Mouse (Mus musculus) G1E (cell line): ENCODE measurements around the gene Ppp1r14b. TPM values are rescaled to one million over a fixed set of nuclear protein-coding genes. Genes with fewer than 3 reads are reported as not detected.
A peak's percentile ranks its signal among the peaks of the same experiment; 100 is the strongest.

Source experiments
- ATAC-seq: 2 replicates; pipeline ENCODE4 v1.8.0; 2016; ENCODE audit warnings: mild to moderate bottlenecking; ENCODE audit not compliant: insufficient number of reproducible peaks, poor library complexity, low FRiP score, severe bottlenecking; ENCODE audit errors: extremely low read depth
- DNase-seq: peaks from one replicate; pipeline ENCODE4 v3.0.0; 2012; ENCODE audit warnings: low spot score
- H3K27me3 ChIP-seq: 2 replicates; pipeline ENCODE4 v1.6.1; 2012; ENCODE audit warnings: mild to moderate bottlenecking, low read length, inconsistent platforms; ENCODE audit not compliant: insufficient read depth
- H3K36me3 ChIP-seq: replicated peaks from 2 replicates; pipeline ENCODE3; 2012; ENCODE audit warnings: mild to moderate bottlenecking, inconsistent platforms
- H3K4me1 ChIP-seq: 2 replicates; pipeline ENCODE4 v1.6.1; 2012; ENCODE audit warnings: low read depth, low read length, inconsistent platforms, mixed read lengths; ENCODE audit not compliant: insufficient read depth
- H3K4me3 ChIP-seq: 2 replicates; pipeline ENCODE4 v1.5.1; 2012; ENCODE audit warnings: low read depth, mild to moderate bottlenecking, inconsistent platforms, low read length, moderate library complexity, mixed read lengths
- H3K9me3 ChIP-seq: replicated peaks from 2 replicates; pipeline ENCODE4 v1.6.1; 2012; ENCODE audit warnings: inconsistent platforms
- CTCF ChIP-seq: IDR thresholded peaks from 2 replicates; pipeline ENCODE4 v1.5.1; 2012; ENCODE audit warnings: low read depth, low read length, inconsistent platforms, mixed read lengths
- GATA1 ChIP-seq: IDR thresholded peaks from 2 replicates; pipeline ENCODE4 v1.6.1; 2012; ENCODE audit warnings: borderline replicate concordance, low read length, inconsistent platforms, mixed read lengths
- GATA2 ChIP-seq: IDR thresholded peaks from 2 replicates; pipeline ENCODE4 v1.6.1; 2012; ENCODE audit warnings: low read depth, low read length, inconsistent platforms, borderline replicate concordance
- POLR2AphosphoS5 ChIP-seq: IDR thresholded peaks from 2 replicates; pipeline ENCODE4 v1.6.1; 2012; ENCODE audit warnings: low read depth, low read length, inconsistent platforms; ENCODE audit not compliant: insufficient replicate concordance
- TAL1 ChIP-seq: conservative IDR thresholded peaks from 2 replicates; pipeline ENCODE4 v1.6.1; 2012; ENCODE audit warnings: low read depth, low read length, inconsistent platforms, mixed read lengths
- polyA plus RNA-seq: library from polyadenylated mRNA; stranded (reverse); fragments of >175 nt; gene quantifications from 2 replicates; pipeline ENCODE4 v1.2.3, GENCODE M21; 2012
- total RNA-seq, 2 experiments: library from RNA; stranded (forward) in 1 of 2; stranded (reverse) in 1 of 2; fragments of 200-1000 nt in 1 of 2; fragments of >200 nt in 1 of 2; fragmentation: Nextera tagmentation in 1 of 2; gene quantifications; 2 replicates each; pipeline ENCODE4 v1.2.3; 2014 to 2017

Gene Ppp1r14b
- total and polyA plus RNA-seq, 3 experiments = 74.0 to 281 (median 141) TPM

DNA sequence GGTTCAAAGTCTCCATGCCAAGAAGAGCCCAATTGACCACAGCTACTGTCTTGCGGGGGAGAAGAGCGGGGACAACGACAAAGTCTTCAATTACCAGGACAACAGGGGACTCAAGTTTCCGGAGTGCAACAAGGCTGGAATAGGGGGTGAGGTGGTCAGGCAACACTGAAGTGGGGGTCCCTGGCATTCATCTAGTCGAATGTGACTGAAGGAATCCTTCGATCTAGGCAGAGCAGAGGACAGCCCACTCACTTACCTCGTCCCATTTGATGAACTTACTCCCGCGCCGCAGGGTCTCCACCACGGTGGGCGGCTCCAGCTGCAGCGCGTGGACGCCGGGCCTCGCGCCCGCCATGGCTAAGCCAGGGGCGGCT, 5.5 kb upstream of the Ppp1r14b start:
- ATAC-seq (no peak), DNase-seq (no peak)
- peaks cover 85% of the 10 kb centered on the region for H3K4me1 ChIP-seq
- H3K27me3 ChIP-seq = no peaks in the 10 kb centered on the region
- no peaks in the 10 kb centered on the region for H3K9me3 ChIP-seq
- peaks cover 31% of the 10 kb centered on the region for H3K36me3 ChIP-seq
- no peak for TF ChIP-seq POLR2AphosphoS5
- no peak for TF ChIP-seq GATA1
- TF ChIP-seq TAL1 = no peak
- TF ChIP-seq CTCF = no peak
- TF ChIP-seq GATA2 = no peak
- peak overlapping the region; percentile 80 for H3K4me3 ChIP-seq

DNA sequence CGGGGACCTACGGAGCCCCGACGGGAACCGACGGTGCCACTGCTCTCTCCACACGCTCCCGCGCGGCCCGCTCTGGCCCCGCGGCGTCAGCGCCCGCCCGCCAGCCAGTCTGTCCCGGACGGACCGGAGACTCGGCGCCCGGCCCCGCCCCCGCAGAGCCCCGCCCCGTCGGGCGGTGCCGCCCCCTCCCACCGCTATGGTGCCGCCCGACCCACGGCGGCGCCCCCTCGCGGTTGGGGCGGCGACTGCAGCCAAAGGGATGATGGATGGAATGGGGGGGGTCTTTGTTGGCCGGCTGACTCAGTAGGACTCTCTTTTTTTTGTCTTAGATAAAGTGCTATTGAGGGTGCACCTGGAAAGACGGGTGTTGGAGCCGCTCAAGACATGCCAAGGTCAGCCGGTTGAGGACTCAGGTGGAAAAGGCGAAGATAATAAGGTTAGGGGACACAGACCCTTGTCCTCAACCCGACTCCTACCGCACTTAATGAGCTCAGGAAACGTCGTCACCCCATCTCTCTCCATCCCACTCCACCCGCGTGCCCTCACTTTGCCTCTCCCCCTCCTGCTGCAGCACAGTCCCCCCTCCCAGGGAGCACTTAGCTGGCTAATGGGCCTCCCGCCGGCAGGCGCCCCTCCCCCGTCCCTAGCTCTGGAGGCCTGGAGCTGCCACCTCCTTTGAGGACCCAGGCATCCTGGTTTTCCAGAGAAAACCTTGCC, 4.9 kb upstream of the Ppp1r14b start:
- peak; percentile 87 for DNase-seq
- Histone ChIP-seq H3K36me3 (peaks cover 25% of the 10 kb centered on the region), H3K4me1 (peaks cover 84% of the 10 kb centered on the region), H3K9me3 (no peaks in the 10 kb centered on the region), H3K27me3 (no peaks in the 10 kb centered on the region), H3K4me3 (peak overlapping the region; percentile 80)
- TF ChIP-seq CTCF (peak; percentile 31), TAL1 (no peak)
- ATAC-seq = no peak

DNA sequence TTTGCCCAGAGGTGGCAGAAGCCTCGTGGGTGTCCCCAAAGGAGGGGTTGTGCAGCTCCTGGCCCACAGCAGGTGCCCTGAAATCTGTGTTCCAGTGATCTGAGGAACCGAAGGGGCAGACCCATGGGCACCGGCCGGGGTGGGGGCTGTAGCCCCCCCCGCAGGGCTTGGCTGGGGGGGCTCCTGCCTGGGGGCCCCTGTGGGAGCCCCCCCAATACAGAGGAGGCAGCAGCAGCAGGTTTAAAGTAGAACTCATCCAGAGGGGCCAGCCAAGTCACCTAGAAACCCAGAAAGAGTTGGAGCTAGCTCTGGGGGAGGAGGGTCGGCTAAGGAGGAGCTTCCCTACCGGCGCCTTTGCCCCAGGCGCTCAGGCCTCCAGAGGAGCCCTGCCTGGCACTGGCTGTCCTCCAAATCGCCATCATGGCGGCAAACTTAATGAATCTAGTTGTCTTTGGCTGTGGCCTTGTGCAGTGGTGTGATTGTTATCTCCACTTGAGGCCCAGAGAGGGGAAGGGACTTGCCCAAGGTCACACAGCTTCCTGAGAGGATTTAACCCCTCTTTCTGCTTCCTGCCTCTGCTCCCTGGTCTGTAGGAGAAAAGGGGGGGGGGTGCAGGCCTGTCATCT, 4.2 kb upstream of the Ppp1r14b start:
- Histone ChIP-seq H3K9me3 (no peaks in the 10 kb centered on the region), H3K4me1 (peaks cover 81% of the 10 kb centered on the region), H3K27me3 (no peaks in the 10 kb centered on the region), H3K36me3 (peaks cover 18% of the 10 kb centered on the region), H3K4me3 (peak overlapping the region; percentile 80; the same call in 1 of the 2 replicates)
- DNase-seq (peak; percentile 28), ATAC-seq (no peak)
- TF ChIP-seq POLR2AphosphoS5 (no peak), GATA2 (no peak), GATA1 (no peak), TAL1 (no peak), CTCF (no peak)

DNA sequence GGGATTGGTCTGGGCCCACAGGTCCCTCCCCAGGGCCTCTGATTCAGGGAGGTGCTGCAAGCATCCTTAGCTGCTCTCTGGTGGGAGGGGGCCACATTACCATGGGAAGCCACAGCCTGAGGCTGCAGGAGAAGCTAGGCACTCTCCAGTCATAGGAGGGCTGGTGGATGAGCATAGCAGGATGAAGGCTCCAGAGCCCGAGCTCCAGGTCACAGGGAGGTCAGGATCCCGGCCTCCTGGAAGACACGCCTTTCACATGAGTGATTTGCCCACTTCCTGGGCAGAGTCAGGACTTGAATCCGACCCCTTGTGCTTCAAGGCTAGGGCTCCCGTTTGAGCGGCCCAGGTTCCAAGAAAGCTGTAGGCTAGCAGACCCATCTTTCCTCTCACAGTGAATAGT, 3.1 kb upstream of the Ppp1r14b start:
- DNase-seq = no peak
- no peak for ATAC-seq

GRCm38 (mm10) chr19:6972247-6972917, 2.4 kb upstream of the Ppp1r14b start:
- Histone ChIP-seq H3K4me3 (no peak overlapping the region), H3K36me3 (peaks cover 18% of the 10 kb centered on the region), H3K27me3 (no peaks in the 10 kb centered on the region), H3K9me3 (no peaks in the 10 kb centered on the region), H3K4me1 (peaks cover 87% of the 10 kb centered on the region)
- no peak for TF ChIP-seq GATA2
- no peak for TF ChIP-seq TAL1
- TF ChIP-seq CTCF = no peak
- TF ChIP-seq POLR2AphosphoS5 = no peak
- no peak for TF ChIP-seq GATA1
- DNase-seq (no peak), ATAC-seq (no peak)

More for the DNA sequence above, 3.1 kb upstream of the Ppp1r14b start:
- Histone ChIP-seq H3K9me3 (no peaks in the 10 kb centered on the region), H3K27me3 (no peaks in the 10 kb centered on the region), H3K36me3 (peaks cover 16% of the 10 kb centered on the region), H3K4me1 (peaks cover 86% of the 10 kb centered on the region), H3K4me3 (no peak overlapping the region)
- TF ChIP-seq TAL1 (no peak), GATA1 (no peak), GATA2 (no peak), CTCF (no peak), POLR2AphosphoS5 (no peak)

DNA sequence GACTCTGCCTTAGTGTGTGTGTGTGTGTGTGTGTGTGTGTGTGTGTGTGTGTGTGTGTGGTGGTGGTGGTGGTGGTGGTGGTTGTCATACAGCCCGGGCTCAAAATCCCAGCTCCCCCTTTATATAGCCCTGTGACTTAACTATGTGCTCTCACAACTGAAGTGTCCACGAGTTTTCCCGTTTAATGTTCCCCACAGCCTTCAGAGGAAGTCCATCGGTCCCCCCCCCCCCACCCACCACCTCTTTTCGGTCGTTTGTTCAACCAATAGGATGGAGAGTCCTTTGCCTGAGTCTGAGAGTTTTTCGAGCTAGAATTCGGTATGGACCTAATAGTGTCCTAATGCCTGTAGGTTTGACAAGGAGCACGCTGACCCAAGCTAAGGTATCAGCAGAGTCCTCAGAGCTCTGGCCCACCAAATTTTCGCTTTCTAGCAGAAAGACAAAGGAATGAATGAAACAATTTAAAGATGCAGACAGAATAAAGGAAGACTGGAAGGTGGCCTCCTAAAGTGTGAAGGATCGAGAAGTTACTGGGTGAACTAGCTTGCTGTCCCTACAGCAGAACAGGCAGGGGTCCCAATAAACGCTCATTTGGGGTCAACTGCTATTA, 1.1 kb upstream of the Ppp1r14b start:
- no peak for TF ChIP-seq GATA1
- TF ChIP-seq TAL1 = no peak
- no peak for TF ChIP-seq CTCF
- TF ChIP-seq GATA2 = no peak
- TF ChIP-seq POLR2AphosphoS5 = no peak
- ATAC-seq (no peak), DNase-seq (no peak)
- H3K4me3 ChIP-seq = peak overlapping the region; percentile 80
- H3K4me1 ChIP-seq = peaks cover 87% of the 10 kb centered on the region
- peaks cover 32% of the 10 kb centered on the region for H3K36me3 ChIP-seq
- no peaks in the 10 kb centered on the region for H3K27me3 ChIP-seq
- H3K9me3 ChIP-seq = no peaks in the 10 kb centered on the region
